Mouse (Mus musculus) heart, postnatal 0 days (tissue): ENCODE measurements around the gene Pcca. TPM values are rescaled to one million over a fixed set of nuclear protein-coding genes. Genes with fewer than 3 reads are reported as not detected.

Experiments used
- ATAC-seq: fragments of 200-750 bp; cut with Nextera tagmentation; 2 replicates; pipeline ENCODE4 v1.8.0; 2017; ENCODE audit warnings: low read depth, moderate number of reproducible peaks, moderate library complexity; ENCODE audit not compliant: insufficient read depth
- DNase-seq: peaks from one replicate; pipeline ENCODE4 v3.0.0-alpha.2; 2016; ENCODE audit warnings: low spot score
- H3K27ac ChIP-seq: fragments of 300-500 bp; sonication (generic); 2 replicates; pipeline ENCODE4 v1.5.1; 2014; ENCODE audit warnings: low read depth, mild to moderate bottlenecking
- H3K27me3 ChIP-seq: fragments of 300-500 bp; sonication (generic); 2 replicates; pipeline ENCODE4 v1.6.1; 2014; ENCODE audit warnings: low read length, mixed read lengths; ENCODE audit not compliant: control insufficient read depth, insufficient read depth
- H3K36me3 ChIP-seq: fragments of 300-500 bp; sonication (generic); replicated peaks from 2 replicates; pipeline ENCODE4 v1.6.1; 2014; ENCODE audit warnings: low read length, mixed read lengths; ENCODE audit not compliant: control insufficient read depth, insufficient read depth
- H3K4me1 ChIP-seq: fragments of 300-500 bp; sonication (generic); 2 replicates; pipeline ENCODE4 v1.6.1; 2014; ENCODE audit warnings: antibody characterized with exemption; ENCODE audit not compliant: control insufficient read depth, insufficient read depth
- H3K4me2 ChIP-seq: fragments of 300-500 bp; sonication (generic); 2 replicates; pipeline ENCODE4 v1.6.1; 2014; ENCODE audit warnings: low read depth, mild to moderate bottlenecking, low read length, moderate library complexity
- H3K4me3 ChIP-seq: fragments of 300-500 bp; sonication (generic); 2 replicates; pipeline ENCODE4 v1.5.1; 2014; ENCODE audit warnings: low read depth, low read length
- H3K9ac ChIP-seq: fragments of 300-500 bp; sonication (generic); replicated peaks from 2 replicates; pipeline ENCODE4 v1.6.1; 2014; ENCODE audit warnings: low read depth, low read length, mixed read lengths
- H3K9me3 ChIP-seq: fragments of 300-500 bp; sonication (generic); replicated peaks from 2 replicates; pipeline ENCODE4 v1.6.1; 2016; ENCODE audit warnings: low read length; ENCODE audit not compliant: control insufficient read depth
- CTCF ChIP-seq: IDR thresholded peaks from 2 replicates; pipeline ENCODE4 v1.5.1; 2016; ENCODE audit warnings: antibody characterized with exemption, control low read depth, low read depth
- EP300 ChIP-seq: IDR thresholded peaks from 2 replicates; pipeline ENCODE4 v1.6.1; 2016; ENCODE audit warnings: antibody characterized with exemption, low read depth
- WGBS: fragments of 180-500 bp; shearing (Covaris S2); extraction: QIAGEN DNeasy Blood & Tissue Kit; methylation state at CpG from one replicate; pipeline ENCODE4 v1.1.7; 2014; 5-methylcytosine and 5-hydroxymethylcytosine counted together
- polyA plus RNA-seq: library from polyadenylated mRNA; unstranded; fragments of >200 nt; fragmentation: Nextera tagmentation; extraction: Ambion mirVana; gene quantifications from 2 replicates; pipeline ENCODE4 v1.2.1, GENCODE M21; 2015
- total RNA-seq: library from RNA; depleted of rRNA; stranded (reverse); fragments of >200 nt; gene quantifications from 2 replicates; pipeline ENCODE4 v1.2.3, GENCODE M21; 2014; ENCODE audit warnings: low replicate concordance; rRNA removed

The Pcca gene
- total RNA-seq (7.1 and 17.0 TPM in 2 replicates), polyA plus RNA-seq (30.4 and 31.2 TPM in 2 replicates)

GRCm38 (mm10) chr14:122534017-122534924, at the start of gene Pcca:
Gene Pcca, plus strand, starts transcription at chr14:122534324.
- Histone ChIP-seq H3K4me3 (peak within 1 kb of the TSS; percentile 76), H3K4me2 (peak within 1 kb of the TSS; percentile 72), H3K27ac (peak within 1 kb of the TSS; percentile 68), H3K4me1 (no peaks in the 10 kb centered on the region), H3K36me3 (no peaks in the 10 kb centered on the region), H3K27me3 (no peaks in the 10 kb centered on the region), H3K9me3 (no peaks in the 10 kb centered on the region), H3K9ac (peak within 1 kb of the TSS; percentile 54)
- ATAC-seq: peak; percentile 99
- DNase-seq: peak; percentile 94
- 2% methylated on average over 54 of the region's 54 CpGs for WGBS
- TF ChIP-seq CTCF (no peak), EP300 (no peak)

GRCm38 (mm10) chr14:122484458-122484843, 49.7 kb upstream of the Pcca start:
- no peak for ATAC-seq
- Histone ChIP-seq H3K4me3 (no peak overlapping the region), H3K9me3 (no peaks in the 10 kb centered on the region), H3K9ac (no peak overlapping the region), H3K4me2 (no peak overlapping the region), H3K27me3 (peaks cover 95% of the 10 kb centered on the region), H3K4me1 (no peaks in the 10 kb centered on the region), H3K36me3 (no peaks in the 10 kb centered on the region), H3K27ac (no peak overlapping the region)
- TF ChIP-seq CTCF: no peak
- no peak for TF ChIP-seq EP300
- DNase-seq: no peak
- 7% methylated on average over 4 of the region's 4 CpGs for WGBS

GRCm38 (mm10) chr14:122484844-122485551, 49.1 kb upstream of the Pcca start:
- Histone ChIP-seq H3K27me3 (peaks cover 95% of the 10 kb centered on the region), H3K27ac (no peak overlapping the region), H3K4me3 (no peak overlapping the region), H3K9me3 (no peaks in the 10 kb centered on the region), H3K9ac (no peak overlapping the region), H3K4me2 (no peak overlapping the region), H3K36me3 (no peaks in the 10 kb centered on the region), H3K4me1 (no peaks in the 10 kb centered on the region)
- no peak for TF ChIP-seq CTCF
- TF ChIP-seq EP300: no peak
- WGBS: 4% methylated on average over 24 of the region's 24 CpGs
- no peak for DNase-seq
- no peak for ATAC-seq

DNA sequence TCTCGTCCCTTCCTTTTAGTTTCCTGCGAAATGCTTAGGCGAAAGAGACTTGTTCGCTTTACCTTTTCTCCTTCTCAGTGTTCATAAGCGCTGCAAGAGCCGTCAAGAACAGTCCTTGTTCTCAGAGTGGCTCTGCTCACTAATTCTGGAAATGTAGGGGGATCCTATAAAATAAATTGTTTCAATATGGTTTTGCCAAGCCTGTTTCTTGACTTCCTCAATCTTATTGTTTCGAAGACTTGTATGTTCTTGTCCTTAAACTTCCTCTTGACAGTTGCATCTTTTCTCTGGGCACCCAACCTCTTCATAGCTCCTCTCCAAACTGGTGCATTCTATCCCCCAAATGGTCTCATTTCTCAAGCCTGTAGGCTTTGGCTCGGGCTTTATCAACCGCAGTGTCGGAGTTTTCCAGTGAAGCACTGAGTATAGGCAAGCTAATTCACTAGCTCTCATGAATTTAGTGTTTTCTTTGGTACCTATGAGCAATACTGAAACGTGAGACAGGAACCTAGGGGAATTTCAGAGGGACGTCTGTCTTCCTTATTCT, 48.4 kb upstream of the Pcca start:
- no peak overlapping the region for H3K9ac ChIP-seq
- no peak for TF ChIP-seq EP300
- 6% methylated on average over 12 of the region's 12 CpGs for WGBS
- H3K36me3 ChIP-seq: no peaks in the 10 kb centered on the region
- H3K27me3 ChIP-seq: peaks cover 95% of the 10 kb centered on the region
- no peak for ATAC-seq
- H3K4me1 ChIP-seq: no peaks in the 10 kb centered on the region
- no peak overlapping the region for H3K4me3 ChIP-seq
- DNase-seq: no peak
- no peaks in the 10 kb centered on the region for H3K9me3 ChIP-seq
- no peak overlapping the region for H3K27ac ChIP-seq
- no peak overlapping the region for H3K4me2 ChIP-seq

DNA sequence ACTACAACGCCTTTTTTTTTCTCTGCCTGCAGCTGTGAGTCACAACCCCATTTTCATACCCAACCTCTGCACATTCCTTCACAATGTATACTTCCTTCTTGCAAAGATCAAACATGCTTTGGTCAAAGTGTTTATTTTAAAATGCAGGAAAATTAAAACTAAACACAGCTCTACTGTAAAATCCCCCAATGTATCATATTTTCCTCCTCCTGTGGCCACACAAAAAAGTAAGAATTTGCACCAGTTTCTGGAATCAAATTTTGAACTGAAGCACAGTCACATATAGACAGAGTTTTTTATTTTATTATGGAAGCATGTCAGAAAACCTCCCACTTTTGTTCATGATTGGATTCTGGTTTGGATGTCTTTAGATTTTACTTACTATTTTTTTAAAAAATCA, 47.5 kb upstream of the Pcca start:
- ATAC-seq: no peak
- no peaks in the 10 kb centered on the region for H3K36me3 ChIP-seq
- H3K4me1 ChIP-seq: no peaks in the 10 kb centered on the region
- no peak for DNase-seq
- H3K27me3 ChIP-seq: peaks cover 95% of the 10 kb centered on the region
- H3K27ac ChIP-seq: no peak overlapping the region
- no peak overlapping the region for H3K4me3 ChIP-seq
- H3K9ac ChIP-seq: no peak overlapping the region
- no peaks in the 10 kb centered on the region for H3K9me3 ChIP-seq
- 7% methylated on average over 1 of the region's 1 CpGs for WGBS
- no peak for TF ChIP-seq EP300
- no peak overlapping the region for H3K4me2 ChIP-seq
